Mouse (Mus musculus): ENCODE results near the gene Msmp.
"Not testable (repeated sequence)": the region's sequence is repeated elsewhere in the genome, so short reads cannot be mapped to it uniquely, and the experiment has no call there.

Gene Msmp

DNA sequence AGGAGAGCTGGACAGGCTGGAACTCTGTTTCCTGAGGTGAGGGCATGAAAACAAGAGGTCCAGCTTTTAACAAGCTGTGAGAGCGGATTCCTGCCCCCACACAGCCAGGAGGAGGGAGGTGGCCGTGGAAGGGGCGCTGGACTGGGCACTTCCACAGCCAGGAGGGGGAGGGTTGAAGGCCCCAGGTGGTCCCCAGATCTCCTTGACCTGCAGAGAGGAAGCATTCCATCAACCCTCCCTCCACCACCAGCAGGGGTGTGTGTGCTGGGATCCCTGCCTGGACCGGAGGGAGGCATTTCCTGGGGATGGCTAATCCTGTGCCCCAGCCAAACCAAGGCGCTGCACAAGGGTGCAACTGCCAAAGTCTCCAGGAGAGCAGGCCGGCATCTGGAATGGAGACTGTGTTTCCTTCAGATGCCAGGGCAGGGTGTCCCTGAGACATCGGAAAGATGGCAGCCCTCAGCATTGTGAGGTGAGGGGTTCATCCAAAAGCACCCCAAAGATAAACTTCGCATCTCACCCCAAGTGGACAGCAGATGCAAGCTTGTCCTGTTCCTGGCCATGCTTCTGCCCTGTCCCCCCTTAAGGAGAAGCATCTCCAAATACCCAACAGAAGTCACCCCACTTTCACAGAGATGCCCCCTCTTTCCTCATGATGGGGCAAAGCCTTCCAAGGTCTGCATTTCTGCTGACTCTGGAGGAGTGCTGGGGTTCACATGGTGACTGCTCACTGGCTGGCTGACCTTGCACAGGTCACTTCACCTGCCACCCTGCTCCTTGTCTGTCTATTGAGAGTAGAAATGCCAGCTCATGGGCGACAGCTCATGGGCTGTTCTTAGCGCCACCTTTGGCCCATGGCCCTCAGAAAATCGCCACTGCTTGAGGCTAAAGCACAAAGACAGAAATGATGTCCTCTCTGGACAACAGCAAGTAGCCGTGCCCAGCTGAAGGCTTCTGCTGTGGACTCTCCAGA lies at the start of gene Msmp:
Gene Msmp (minus strand): TSS at position 51 of the 973 bp plus-strand sequence.
- DNase-seq (ENCODE audit: low spot score in 2 of 2): no peak

DNA sequence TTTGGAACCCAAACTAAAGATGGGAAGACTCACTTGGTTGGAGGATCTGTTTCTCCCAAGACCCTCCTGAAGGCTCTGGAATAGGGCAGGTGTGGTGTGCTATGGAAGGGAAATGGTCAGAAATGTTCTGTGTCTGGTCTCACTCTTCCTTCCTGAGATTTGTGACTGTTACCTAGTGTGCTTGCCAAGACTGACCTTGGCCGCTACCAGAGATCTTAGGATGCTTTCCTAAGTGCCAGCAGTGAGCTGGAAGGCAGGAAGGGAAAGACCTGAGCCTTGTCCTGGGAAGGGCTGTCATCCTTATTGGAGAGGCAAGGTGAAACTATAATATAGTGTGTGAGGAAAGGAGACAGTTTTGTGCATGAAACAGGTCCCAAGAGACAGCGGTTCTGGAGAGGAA lies 49.4 kb upstream of the Msmp start:
- no peak for DNase-seq (ENCODE audit: low spot score in 2 of 2)

- no peak for DNase-seq (ENCODE audit: low spot score in 2 of 2)
Observed at GRCm38 (mm10) chr4:43633296-43633695, 49.0 kb upstream of the Msmp start.

DNA sequence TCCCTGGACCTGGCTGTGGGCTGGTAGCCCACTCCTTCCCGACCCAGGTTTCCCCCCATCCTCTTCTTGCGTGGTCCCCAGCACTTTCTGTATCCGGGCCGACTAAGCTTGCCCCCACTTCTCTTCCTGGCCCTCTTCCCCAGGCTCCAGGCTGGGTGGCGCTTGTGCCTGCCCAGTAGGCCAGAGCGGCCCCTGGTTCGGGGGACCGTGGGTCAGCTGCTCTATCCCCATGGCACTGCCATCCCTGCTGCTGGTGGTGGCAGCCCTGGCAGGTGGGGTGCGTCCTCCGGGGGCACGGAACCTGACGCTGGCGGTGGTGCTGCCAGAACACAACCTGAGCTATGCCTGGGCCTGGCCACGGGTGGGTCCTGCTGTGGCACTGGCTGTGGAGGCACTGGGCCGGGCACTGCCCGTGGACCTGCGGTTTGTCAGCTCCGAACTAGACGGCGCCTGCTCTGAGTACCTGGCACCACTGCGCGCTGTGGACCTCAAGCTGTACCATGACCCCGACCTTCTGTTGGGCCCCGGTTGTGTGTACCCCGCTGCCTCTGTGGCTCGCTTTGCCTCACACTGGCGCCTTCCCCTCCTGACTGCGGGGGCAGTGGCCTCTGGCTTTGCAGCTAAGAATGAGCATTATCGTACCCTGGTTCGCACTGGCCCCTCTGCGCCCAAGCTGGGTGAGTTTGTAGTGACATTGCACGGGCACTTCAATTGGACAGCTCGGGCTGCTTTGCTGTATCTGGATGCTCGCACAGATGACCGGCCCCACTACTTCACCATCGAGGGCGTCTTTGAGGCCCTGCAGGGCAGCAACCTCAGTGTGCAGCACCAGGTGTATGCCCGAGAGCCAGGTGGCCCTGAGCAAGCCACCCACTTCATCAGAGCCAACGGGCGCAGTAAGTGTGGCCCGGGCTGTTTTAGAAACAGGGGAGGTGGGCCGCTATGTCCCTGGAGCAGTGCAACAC lies 47.9 kb upstream of the Msmp start:
- DNase-seq (ENCODE audit: low spot score in 2 of 2): no peak

- DNase-seq (ENCODE audit: low spot score in 2 of 2): no peak
Observed at GRCm38 (mm10) chr4:43631046-43631955, 47.0 kb upstream of the Msmp start, which contains the start of gene Npr2. TSS of gene Npr2 (plus strand) at chr4:43631935.

GRCm38 (mm10) chr4:43630671-43631045 lies 46.4 kb upstream of the Msmp start:
- DNase-seq (ENCODE audit: low spot score in 2 of 2): no peak

DNA sequence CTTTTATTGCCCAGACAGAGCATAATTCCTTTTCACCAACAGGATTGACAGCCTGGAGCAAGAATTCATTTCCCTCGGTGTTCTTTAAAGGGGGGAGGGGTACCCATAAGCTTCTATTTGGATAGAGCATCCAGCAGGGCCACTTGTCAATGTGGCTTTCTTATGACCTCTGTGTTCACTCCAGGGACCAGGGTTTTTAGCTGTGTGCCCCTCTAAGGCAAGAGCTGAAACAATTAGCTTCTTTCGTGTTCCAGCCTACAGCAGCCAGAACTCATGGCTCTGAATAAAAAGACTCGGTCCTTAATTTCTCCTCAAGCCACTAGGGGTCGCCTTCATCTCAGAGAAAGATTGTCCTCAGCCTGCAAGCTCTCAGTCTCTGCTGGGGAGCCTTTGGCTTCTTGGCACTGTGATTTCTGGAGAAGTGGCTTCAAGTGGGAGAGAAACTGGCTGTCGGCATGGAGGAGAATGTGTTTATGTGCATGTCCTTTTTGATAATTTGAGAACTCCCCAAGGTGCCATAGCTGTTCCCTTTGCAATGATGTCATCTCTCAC lies 45.8 kb upstream of the Msmp start:
- DNase-seq (ENCODE audit: low spot score in 2 of 2): peak; percentile 58 to 80

DNA sequence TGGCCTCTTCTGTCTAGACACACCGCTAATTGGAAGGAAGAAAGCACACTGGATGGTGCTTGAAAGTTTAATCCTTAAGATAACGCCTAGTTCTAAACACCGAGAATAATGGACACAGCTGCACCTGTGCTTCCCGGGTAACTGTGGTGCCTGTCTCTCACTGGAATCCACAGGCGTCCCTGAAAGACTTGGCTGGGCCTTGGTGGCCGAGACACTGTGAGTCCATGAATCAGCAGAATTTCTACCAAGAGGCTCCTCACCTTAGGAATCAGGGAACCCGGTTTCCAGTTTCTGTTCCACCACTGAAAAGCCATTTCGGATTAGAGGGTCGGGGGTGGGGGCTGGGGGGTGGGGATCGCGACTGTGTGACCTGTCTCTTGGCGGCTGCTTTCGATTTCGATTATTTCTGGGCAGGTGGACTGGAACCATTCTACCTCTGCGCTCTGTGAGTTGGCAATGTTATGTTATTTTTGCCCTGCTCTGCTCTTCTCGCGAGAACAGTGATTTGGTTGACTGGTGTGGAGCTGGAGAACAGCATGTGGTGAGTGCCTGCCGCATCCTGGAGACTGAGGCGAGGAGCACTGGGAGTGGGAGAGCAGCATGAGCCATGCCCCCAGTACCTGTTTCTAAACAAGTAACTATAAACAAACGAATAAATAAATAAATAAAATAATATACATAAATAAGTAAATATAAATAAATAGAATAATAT lies 45.0 kb upstream of the Msmp start:
- DNase-seq (ENCODE audit: low spot score in 2 of 2): no peak

GRCm38 (mm10) chr4:43620146-43620778 lies 36.0 kb upstream of the Msmp start:
- no peak for DNase-seq (ENCODE audit: low spot score in 2 of 2)

- DNase-seq (ENCODE audit: low spot score in 2 of 2): no peak
Observed at GRCm38 (mm10) chr4:43613060-43613730, 28.9 kb upstream of the Msmp start.

GRCm38 (mm10) chr4:43612534-43612933 lies 28.2 kb upstream of the Msmp start:
- DNase-seq (ENCODE audit: low spot score in 2 of 2): no peak

GRCm38 (mm10) chr4:43604751-43605685 lies 20.7 kb upstream of the Msmp start:
- DNase-seq (ENCODE audit: low spot score in 2 of 2): no peak

GRCm38 (mm10) chr4:43604099-43604498 lies 19.8 kb upstream of the Msmp start:
- no peak for DNase-seq (ENCODE audit: low spot score in 2 of 2)

DNA sequence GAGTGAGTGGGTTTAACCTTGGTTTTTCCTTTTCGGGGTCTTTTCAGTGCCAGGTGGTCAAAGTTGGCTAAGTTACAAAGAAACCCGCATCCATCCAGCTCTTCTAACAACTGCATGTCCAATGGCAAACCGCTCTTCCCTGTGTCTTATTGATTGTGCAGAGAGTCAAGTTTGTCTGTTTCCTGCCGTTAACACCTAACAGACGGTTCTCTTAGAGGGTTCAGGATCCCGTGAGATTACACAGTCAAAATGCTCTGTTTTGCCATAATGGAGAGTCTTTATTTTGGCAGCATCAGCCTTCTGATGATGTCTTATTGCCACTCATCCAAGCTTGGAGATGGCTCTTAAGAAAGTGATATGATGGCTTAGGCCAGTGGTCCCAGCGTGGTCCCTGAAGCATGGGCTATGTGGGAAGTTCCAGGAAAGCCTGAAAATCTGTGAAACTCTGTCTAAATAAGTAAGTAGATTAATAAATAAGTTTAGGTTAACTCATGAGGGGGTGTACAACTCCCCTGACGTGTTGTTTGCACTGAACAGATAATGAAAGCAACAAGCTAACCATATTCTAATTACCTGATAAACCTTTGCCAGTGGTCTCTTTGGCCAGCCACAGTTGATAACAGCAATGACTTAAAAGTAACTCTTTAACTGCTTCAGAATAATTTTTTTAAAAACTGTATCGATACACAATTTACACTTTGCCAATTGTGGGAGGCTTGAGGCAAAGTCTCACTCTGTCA lies 16.1 kb upstream of the Msmp start:
- DNase-seq (ENCODE audit: low spot score in 2 of 2): no peak

GRCm38 (mm10) chr4:43598650-43599380 lies 14.5 kb upstream of the Msmp start:
- DNase-seq (ENCODE audit: low spot score in 2 of 2): no peak

DNA sequence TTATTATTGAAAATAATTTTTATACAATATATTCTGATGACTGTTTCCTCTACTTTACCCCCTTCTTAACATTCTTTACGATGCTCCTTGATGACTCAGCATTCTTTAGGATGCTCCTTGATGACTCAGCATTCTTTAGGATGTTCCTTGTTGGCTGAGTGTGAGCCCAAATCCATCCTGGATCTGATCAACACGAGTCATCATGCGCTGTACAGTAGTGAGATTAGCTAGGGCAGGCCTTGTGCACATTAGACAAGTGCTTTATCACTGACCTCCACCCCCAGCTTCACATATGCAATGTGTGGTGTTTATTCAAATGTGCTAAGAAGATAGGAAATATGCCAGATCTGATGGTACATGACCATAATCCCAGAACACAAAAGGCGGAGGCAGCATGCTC lies 13.9 kb upstream of the Msmp start:
- DNase-seq (ENCODE audit: low spot score in 2 of 2): no peak

GRCm38 (mm10) chr4:43596597-43596996 lies 12.3 kb upstream of the Msmp start:
- not testable (repeated sequence) for DNase-seq (ENCODE audit: low spot score in 2 of 2)
